Mouse (Mus musculus) megakaryocyte, embryonic 14.5 days (primary cell): ENCODE data around the gene Clec10a.

Source experiments
- FLI1 ChIP-seq: IDR thresholded peaks from 2 replicates; pipeline ENCODE4 v1.6.1; 2012; ENCODE audit warnings: low read length, inconsistent platforms, mixed read lengths
- GATA1 ChIP-seq: IDR thresholded peaks from 3 replicates; pipeline ENCODE4 v1.6.1; 2012; ENCODE audit warnings: mixed read lengths, low read length, inconsistent platforms, borderline replicate concordance

- TF ChIP-seq GATA1 (no peak), FLI1 (no peak)
Observed at GRCm38 (mm10) chr11:70210681-70211080, 54.7 kb downstream of the Clec10a start.
